Mouse (Mus musculus) heart, postnatal 25 days (tissue): Measurements from ENCODE around the gene Olfr1471. TPM values are rescaled to one million over a fixed set of nuclear protein-coding genes. Genes with fewer than 3 reads are reported as not detected.
"Not testable (repeated sequence)": the region's sequence is repeated elsewhere in the genome, so short reads cannot be mapped to it uniquely, and the experiment has no call there.

Experiments used
- DNase-seq: peaks from one replicate; pipeline ENCODE4 v3.0.0; 2022; ENCODE audit warnings: low spot score
- intact Hi-C: fragments of 180-260 bp; cut with DNase I; formaldehyde crosslinking; loops from one replicate; pipeline ENCODE4 v1.15.1; 2025
- total RNA-seq, 2 experiments: library from RNA; stranded (reverse); gene quantifications; 2 replicates each; pipeline ENCODE4 v1.2.3; 2021

Olfr1471 gene
- not detected for total RNA-seq

DNA sequence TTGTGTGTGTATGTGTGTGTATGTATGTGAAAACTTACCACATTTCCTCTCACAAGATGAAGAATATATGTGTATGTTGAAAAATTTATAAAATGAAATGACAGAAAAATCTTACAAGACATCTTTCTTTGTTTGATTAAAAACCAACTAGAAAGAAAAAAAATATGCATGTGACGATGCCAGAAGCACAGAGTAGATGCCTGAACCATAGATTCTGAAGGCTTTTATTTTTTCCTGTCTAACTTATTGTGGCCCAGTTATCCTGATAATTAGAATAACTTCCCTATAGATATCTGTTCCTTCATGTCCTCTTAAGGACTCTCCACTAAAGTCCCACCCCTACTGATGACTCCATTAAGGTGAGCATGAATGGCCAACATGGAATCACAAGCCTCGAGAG lies at the start of gene Olfr1471:
Gene Olfr1471, plus strand, starts transcription at position 301 of the 400 bp plus-strand sequence.
- DNase-seq, intact Hi-C loops: not testable (repeated sequence)

DNA sequence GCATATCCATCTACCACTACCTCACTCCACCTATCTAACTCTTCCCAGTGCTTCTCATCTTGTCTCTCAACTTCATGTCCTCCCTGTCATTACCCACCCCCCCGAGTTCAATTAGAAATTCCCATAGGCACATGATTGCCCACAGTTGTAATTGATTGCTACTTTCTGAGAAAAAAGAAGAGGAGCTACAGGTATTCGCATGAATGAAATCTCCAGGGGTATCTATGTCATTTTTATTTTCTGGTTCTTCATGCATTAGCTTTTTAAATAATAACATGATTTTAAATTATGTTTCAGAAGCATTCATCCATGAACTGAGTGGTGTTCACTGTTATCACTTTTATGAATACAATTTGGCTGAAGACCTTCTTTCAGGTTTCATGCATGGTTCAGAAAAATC lies 35.7 kb upstream of the Olfr1471 start, which contains the start of gene Olfr1469:
Gene Olfr1469, plus strand, starts transcription at position 301 of the 400 bp plus-strand sequence.
- DNase-seq, result no peak
- intact Hi-C loops, result no loop called here

- intact Hi-C loops, result no loop called here
Measured at GRCm38 (mm10) chr19:13455986-13456385, 12.8 kb downstream of the Olfr1471 start, which contains the start of gene Olfr1472. Gene Olfr1472 (minus strand): TSS chr19:13456086.

DNA sequence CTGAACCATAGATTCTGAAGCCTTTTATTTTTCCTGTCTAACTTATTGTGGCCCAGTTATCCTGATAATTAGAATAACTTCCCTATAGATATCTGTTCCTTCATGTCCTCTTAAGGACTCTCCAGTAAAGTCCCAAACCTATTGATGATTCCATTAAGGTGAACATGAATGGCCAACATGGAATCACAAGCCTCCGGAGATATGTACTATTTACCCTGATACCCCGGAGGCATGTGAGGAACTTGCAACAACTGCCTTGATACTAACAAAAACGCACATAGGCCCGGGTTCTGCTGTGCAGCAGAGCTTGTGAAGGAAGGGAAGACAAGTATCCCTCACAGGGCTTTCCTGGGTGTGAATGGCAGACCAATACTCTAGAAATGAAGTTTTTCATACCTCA lies 26.1 kb downstream of the Olfr1471 start, which contains the start of gene Olfr1474:
Gene Olfr1474, plus strand, starts transcription at position 301 of the 400 bp plus-strand sequence.
- DNase-seq, intact Hi-C loops: not testable (repeated sequence)

More at GRCm38 (mm10) chr19:13455986-13456385, 12.8 kb downstream of the Olfr1471 start, which contains the start of gene Olfr1472:
- no peak for DNase-seq

GRCm38 (mm10) chr19:13480096-13480495 lies 36.9 kb downstream of the Olfr1471 start, which contains the start of gene Olfr1475:
Gene Olfr1475 (minus strand): TSS chr19:13480196.
- no peak for DNase-seq
- intact Hi-C loops, result no loop called here

DNA sequence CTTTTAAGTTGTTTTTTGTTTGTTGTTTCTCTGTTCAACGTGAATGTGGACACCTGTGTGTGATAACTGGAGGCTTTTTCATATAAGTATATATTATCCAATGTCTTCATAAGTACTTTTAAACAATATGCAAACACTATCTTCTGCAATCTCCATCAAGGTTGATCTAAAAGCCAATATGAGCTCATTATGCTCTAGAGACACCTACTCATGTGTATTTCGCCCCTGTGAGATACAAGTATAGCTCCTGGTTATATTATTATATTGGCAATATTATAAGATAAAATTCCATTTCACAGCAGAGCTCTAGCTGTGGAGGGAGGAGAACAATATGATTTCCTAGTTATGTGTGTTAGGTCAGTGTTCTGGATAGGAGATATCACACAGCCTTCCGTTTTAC lies 57.0 kb downstream of the Olfr1471 start, which contains the start of gene Olfr1477:
Gene Olfr1477, plus strand, starts transcription at position 301 of the 400 bp plus-strand sequence.
- no peak for DNase-seq
- intact Hi-C loops, result no loop called here

Other genes starting within 250 kb of the Olfr1471 start
- gene Olfr1463, start 212.1 kb upstream of the Olfr1471 start, total RNA-seq, result not detected
- gene Olfr1465, start 127.9 kb upstream of the Olfr1471 start, total RNA-seq, result not detected
- not detected for gene Olfr1466, start 104.5 kb upstream of the Olfr1471 start, total RNA-seq
- not detected for gene Olfr1467, start 81.2 kb upstream of the Olfr1471 start, total RNA-seq
- not detected for gene Olfr1469, start 35.6 kb upstream of the Olfr1471 start, total RNA-seq
- gene Olfr1472, start 12.7 kb downstream of the Olfr1471 start, total RNA-seq, result not detected
- not detected for gene Olfr1474, start 26.2 kb downstream of the Olfr1471 start, total RNA-seq
- not detected for gene Olfr1475, start 36.8 kb downstream of the Olfr1471 start, total RNA-seq
- not detected for gene Olfr1477, start 57.1 kb downstream of the Olfr1471 start, total RNA-seq
- not detected for gene Olfr1480, start 84.5 kb downstream of the Olfr1471 start, total RNA-seq
- gene Olfr1484, start 140.1 kb downstream of the Olfr1471 start, total RNA-seq, result not detected
- gene Olfr1487, start 174.0 kb downstream of the Olfr1471 start, total RNA-seq, result not detected
- not detected for gene Olfr1489, start 188.2 kb downstream of the Olfr1471 start, total RNA-seq
- gene Olfr1490, start 207.7 kb downstream of the Olfr1471 start, total RNA-seq, result not detected